Mouse (Mus musculus) brown adipose tissue, adult 24 weeks (tissue): Measurements from ENCODE around the gene G6pc. TPM values are rescaled to one million over a fixed set of nuclear protein-coding genes. Genes with fewer than 3 reads are reported as not detected.
"Not testable (repeated sequence)": the region's sequence is repeated elsewhere in the genome, so short reads cannot be mapped to it uniquely, and the experiment has no call there.

Experiments used
- H3K27ac ChIP-seq: fragments of 200-500 bp; replicated peaks from 2 replicates; pipeline ENCODE4 v1.5.1; 2012; ENCODE audit warnings: low read depth, mild to moderate bottlenecking, low read length
- H3K4me1 ChIP-seq: fragments of 200-500 bp; 2 replicates; pipeline ENCODE4 v1.6.1; 2012; ENCODE audit warnings: low read length, mixed read lengths; ENCODE audit not compliant: control insufficient read depth, insufficient read depth, insufficient read length
- H3K4me3 ChIP-seq: fragments of 200-500 bp; 2 replicates; pipeline ENCODE4 v1.5.1; 2012; ENCODE audit warnings: low read depth, mild to moderate bottlenecking, low read length, moderate library complexity; ENCODE audit not compliant: insufficient read depth
- polyA plus RNA-seq: library from polyadenylated mRNA; stranded (reverse); fragments of >200 nt; gene quantifications from 2 replicates; pipeline ENCODE4 v1.2.4, GENCODE M21; 2012; ENCODE audit not compliant: missing spikeins, insufficient read depth, insufficient read length

Gene G6pc
- polyA plus RNA-seq, 1 experiment = not detected

DNA sequence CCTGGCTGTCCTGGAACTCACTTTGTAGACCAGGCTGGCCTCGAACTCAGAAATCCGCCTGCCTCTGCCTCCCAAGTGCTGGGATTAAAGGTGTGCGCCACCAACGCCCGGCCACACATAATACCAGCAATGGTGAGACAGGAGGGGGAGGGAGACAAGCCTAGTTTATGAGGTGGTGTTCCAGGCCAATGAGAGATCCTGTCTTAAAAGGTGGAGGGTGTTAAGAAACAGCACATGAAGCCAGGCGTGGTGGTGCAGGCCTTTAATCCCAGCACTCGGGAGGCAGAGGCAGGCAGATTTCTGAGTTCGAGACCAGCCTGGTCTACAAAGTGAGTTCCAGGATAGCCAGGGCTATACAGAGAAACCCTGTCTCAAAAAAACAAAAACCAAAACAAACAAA, 10.8 kb downstream of the G6pc start:
- not testable (repeated sequence) for H3K4me1 ChIP-seq, H3K4me3 ChIP-seq
- peak overlapping the region; percentile 92 for H3K27ac ChIP-seq

DNA sequence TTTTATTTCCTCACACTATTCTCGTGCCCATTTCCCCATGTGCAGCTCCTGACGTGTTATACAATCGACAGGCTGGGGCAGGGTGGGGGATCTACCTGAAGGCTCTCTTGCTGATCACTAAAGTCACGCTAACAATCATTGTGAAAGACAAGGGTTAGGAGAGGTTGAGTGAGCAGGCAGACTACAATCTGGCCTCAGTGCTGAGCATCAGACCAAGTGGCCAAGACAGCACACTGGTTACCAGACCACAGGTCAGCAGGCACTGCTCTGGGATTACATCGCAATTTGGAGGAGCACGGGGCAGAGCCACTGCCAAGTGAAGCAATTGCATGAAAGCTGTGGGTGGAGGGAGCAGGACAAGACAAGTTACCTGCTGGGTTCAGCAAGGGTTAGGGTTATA, 11.6 kb downstream of the G6pc start:
- H3K4me3 ChIP-seq = no peak overlapping the region
- H3K4me1 ChIP-seq = peaks cover 2% of the 10 kb centered on the region; the same call in 1 of the 2 replicates
- H3K27ac ChIP-seq = peak overlapping the region; percentile 92

DNA sequence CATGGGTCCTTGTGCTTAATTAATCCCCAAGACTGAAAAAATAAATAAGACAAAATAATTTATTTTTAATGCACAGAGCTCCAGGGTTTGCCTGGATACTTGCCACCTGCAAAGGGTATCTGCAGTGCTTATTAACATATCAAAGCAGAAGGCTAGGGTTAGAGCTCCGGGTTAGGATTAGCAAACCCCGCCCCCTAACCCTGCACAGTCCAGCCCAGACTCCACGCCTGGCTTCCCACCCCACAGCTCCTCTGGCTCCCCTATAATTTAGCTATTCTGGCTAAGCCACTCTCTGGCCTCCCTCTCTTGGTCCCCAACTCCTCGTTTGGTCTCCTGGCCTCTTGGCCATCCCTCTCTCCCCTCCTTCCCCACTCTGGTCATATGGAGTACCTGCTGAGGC, 14.5 kb downstream of the G6pc start:
- Histone ChIP-seq H3K4me1 (peaks cover 3% of the 10 kb centered on the region; the same call in 1 of the 2 replicates), H3K4me3 (no peak overlapping the region), H3K27ac (no peak overlapping the region)

DNA sequence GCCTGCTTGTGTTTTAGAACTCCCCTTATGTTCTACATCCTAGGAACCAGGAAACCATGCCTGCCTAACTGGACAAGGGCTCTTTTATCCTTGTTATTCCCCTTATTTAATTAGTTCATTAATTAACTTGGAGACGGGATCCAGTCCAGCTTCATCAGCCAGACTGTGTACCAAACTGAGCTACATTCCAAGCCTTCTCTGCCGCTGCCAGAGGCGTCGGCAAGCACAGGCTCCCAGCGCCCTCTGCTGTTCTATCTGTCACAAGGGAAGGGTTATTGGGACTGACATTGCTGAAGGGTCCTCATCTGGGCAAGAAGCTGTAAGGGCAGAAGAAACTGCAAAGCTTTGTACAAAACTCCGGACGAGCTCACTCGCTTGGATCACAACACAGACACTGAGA, 27.7 kb downstream of the G6pc start:
- H3K4me1 ChIP-seq = no peaks in the 10 kb centered on the region
- H3K27ac ChIP-seq = no peak overlapping the region
- no peak overlapping the region for H3K4me3 ChIP-seq

DNA sequence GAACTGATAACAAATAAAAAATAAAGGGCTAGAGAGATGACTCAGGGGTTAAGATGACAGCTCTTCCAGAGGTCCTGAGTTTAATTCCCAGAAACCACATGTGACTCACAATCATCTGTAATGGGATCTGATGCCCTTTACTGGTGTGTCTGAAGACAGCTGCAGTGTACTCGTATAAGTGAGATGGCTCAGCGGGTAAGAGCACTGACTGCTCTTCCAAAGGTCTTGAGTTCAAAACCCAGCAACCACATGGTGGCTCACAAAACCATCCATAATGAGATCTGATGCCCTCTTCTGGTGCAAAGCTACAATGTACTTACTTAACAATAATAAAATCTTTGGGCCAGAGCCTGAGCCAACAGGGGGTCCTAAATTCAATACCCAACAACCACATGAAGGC, 47.9 kb downstream of the G6pc start:
- Histone ChIP-seq H3K4me3 (no peak overlapping the region), H3K4me1 (no peaks in the 10 kb centered on the region), H3K27ac (no peak overlapping the region)

DNA sequence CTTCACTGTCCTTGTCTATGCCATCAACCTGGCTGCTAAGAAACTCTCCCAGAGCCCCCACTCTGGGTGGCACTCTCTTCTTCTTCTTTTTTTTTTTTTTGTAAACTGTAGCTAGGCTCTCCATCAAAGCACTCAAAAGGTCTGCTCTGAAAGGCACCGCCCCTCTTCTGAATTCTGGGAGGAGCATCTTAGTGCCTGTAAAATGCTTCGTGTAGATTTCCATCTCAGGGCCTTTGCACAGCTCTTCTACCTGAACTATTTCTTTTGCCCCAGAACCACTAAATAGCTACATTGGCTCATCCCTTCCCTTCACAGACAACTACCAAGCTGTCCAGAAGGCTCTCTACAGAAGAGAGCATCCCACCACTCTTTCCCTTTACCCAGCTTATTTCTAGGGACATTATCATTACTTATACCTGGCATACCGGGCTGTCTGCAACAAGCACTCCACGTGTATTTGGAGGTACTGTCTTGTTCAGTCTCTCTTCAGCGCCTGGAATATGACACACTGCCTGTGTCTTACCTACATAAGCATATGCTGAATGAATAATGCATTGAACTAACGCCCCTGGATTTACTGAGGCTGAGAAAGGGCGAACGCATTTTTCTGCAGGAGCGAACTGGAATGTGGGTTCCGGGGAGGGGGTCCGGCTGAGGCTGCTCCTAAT, 49.2 kb downstream of the G6pc start:
- H3K4me1 ChIP-seq = no peaks in the 10 kb centered on the region
- H3K4me3 ChIP-seq = peak overlapping the region; percentile 97
- H3K27ac ChIP-seq = no peak overlapping the region

DNA sequence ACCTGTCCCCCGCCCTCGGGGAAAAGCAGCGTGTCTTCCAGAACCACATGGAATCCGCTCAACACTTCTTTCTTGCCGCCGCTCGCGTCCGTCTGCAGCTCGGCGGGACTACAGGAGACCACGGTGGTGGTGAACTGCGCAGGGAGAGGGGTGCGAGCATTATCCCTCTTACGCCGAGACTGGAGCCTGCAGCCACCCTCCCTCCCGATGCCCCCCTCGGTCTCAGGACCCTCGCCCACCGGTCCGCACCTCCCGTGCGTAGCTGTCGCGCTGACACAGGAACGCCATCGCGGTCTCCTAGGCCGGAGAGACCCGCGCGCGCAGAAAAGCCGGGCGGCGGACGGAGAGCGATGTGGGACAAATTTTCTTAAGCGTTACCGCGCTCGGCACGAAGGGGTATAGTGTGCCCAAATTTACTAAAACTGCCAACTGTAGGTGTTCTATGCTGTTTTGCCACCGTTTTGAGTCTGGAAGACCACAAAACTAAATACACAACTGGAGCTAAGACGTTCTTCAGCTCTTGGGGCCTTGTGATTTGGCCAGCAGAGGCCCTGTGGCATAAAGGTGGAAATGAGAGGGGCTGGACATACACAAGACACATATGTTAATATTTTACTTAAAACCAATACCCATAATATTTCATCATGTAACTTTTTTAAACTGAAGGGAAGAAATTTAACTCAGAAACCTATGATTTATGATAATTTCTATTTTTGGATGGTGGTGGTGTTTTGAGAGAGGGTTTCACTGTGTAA, 49.9 kb downstream of the G6pc start, which contains the start of gene Aarsd1:
Gene Aarsd1, minus strand, starts transcription at position 515 of the 755 bp plus-strand sequence.
- Histone ChIP-seq H3K27ac (peak within 1 kb of the TSS; percentile 94), H3K4me1 (no peaks in the 10 kb centered on the region), H3K4me3 (peak within 1 kb of the TSS; percentile 97)

DNA sequence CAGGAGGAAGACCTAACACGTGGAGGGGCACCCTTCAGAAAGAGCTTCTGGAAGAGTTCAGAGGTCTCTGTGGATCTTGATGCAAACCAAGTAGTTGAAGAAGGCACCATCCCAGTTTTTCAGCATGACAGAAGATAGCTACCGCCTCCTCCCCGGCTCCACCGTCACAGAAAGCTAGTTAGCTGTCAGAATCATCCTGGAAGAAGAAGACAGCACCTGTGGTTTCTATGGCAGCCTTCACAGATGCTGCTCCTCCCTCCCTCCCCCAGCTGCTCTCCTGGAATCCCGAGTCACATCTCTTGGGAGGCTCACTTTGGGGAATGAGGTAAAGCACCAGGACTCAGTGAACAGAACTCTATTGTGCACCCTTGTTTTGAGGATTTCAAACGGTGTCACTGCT, 51.6 kb downstream of the G6pc start:
- Histone ChIP-seq H3K27ac (no peak overlapping the region), H3K4me1 (peaks cover 1% of the 10 kb centered on the region; the same call in 1 of the 2 replicates), H3K4me3 (no peak overlapping the region)

DNA sequence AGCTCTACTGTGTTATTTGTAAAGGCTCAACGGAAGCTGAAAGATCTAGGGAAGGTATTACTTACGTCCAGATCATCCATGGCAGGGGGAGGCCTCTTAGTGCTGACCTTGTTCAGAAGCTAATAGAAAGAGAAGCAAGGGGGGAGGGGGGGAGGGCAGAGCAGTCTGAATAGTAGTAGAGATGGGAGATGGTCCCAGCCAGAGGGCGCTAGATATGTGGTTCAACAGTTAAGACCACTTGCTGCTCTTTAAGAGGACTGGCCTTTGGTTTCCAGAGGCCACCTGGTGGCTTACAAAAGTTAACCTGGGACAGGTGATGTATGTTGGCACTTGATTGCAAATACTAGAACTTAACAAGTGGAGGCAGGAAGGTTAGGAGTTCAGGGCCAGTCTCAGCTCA, 52.2 kb downstream of the G6pc start:
- H3K4me3 ChIP-seq = no peak overlapping the region
- peaks cover 5% of the 10 kb centered on the region; the same call in 1 of the 2 replicates for H3K4me1 ChIP-seq
- no peak overlapping the region for H3K27ac ChIP-seq

DNA sequence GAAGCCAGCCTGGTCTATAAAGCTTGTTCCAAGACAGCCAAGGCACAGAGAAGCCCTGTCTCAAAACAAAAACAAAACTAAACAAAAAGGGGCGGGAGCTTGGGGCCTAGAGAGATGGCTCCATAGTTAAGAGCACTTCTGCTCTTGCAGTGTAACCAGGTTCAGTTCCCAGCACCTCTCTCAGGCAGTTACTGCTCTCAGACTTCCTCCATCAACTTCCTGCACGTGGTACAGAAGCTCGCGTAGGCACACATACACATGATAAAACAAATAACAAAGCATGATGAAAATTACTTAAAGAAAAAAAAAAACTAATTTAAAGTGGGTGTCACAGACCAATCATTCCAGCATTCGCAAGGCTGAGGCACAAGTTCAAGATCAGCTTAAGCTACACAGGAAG, 52.8 kb downstream of the G6pc start:
- Histone ChIP-seq H3K27ac (no peak overlapping the region), H3K4me1 (peaks cover 5% of the 10 kb centered on the region; the same call in 1 of the 2 replicates), H3K4me3 (no peak overlapping the region)

DNA sequence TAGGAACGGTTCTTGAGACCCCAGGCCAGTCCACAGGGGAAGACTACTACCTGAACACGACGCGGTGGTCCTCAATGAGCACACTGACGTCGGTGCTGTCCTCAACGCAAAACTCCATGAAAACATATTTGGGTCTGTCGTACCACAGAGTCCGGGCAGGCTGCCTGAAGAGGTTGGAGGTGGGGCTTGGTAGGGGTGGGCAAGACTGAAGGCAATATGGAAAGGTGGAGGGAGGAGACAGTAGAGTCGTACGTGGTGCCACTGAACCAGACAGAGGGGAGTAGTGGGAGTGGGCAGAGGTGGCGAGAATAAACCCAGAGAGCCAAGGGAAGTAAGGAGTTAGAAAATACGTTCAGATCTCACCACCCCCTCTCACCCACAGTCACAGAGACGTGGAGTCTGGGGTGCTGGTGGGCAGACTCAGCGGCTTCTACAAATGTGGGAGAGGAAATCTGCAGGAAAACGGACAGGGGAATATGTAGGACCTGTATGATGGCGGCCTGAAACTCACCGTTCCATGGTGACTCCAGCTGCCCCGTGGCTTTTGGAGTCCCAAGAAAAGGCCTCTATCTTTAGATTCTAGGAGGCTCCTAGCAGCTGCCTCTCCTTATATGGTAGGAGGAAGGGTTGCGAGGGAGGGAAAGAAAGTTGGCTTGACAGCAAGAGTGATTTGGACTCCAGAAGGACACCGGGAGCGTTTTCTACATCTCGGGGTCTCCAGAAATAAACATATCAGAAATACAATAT, 56.9 kb downstream of the G6pc start, which contains the start of gene Gm27029:
Gene Gm27029, minus strand, starts transcription at position 692 of the 747 bp plus-strand sequence.
- H3K4me3 ChIP-seq = peak within 1 kb of the TSS; percentile 93
- H3K4me1 ChIP-seq = peaks cover 8% of the 10 kb centered on the region
- peak within 1 kb of the TSS; percentile 73 for H3K27ac ChIP-seq

DNA sequence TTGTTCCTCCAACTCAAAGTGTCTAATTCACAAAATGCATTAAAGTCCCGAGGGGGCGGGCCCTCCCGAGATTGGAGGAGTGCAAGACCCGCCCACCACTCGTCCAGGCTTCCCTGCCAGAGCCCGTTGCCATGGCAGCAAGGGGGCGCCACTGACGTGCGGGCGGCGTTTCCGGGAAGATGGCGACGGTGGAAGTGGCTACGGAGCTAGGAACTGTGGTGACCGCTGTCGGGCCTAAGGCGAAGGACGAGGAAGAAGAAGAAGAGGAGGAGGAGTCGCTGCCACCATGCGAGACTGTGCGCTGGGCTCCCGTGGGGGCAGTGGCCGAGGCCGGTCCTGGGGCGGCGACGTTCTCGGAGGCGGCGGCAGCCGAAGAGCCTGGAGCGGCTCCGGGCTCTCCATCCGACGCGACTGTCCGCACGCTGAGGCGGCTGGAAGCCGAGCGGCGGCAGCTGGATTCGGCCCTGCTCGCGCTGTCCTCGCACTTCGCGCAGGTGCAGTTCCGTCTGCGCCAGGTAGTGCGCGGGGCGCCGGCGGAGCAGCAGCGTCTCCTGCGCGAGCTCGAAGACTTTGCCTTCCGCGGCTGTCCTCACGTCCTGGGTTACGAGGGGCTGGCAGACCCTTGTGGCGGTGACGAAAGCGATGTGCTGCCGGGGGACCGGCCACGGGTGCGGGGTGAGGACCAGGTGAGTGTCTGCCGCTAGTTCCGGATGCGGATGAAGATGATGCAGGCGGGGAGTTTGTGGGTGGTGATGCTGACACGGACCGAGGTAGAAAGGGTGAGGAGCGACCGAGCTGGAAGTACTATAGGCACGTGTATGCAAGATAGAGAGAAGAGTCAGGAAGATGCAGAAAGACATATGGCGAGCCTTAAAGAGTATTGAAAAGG, 57.8 kb downstream of the G6pc start, which contains the start of the genes Rundc1 and Ptges3l:
Gene Rundc1, plus strand, starts transcription at position 161 of the 889 bp plus-strand sequence.
Gene Ptges3l, minus strand, starts transcription at position 409 of the 889 bp plus-strand sequence.
- Histone ChIP-seq H3K27ac (peak within 1 kb of the TSS; percentile 73), H3K4me1 (peaks cover 8% of the 10 kb centered on the region), H3K4me3 (peak within 1 kb of the TSS; percentile 93)

DNA sequence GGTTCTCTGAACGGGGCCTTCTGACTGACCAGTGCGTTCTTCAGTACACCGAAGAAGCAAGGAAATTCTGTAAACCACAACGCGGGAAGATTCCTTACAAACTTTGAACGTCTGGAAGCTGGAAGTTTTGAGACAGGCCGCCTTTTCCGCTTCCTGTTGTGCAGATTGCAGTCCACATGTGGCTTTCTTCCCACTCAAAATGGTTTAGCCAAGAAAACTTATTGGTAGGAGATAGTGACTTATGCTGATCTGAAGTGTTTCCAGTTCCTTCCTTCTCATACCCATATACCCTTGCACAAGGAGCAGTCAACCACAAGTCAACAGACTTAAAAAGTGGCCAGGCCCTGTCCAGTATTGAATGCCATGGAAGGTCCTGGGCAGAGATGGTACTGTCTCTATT, 58.8 kb downstream of the G6pc start:
- H3K4me3 ChIP-seq = peak overlapping the region; percentile 93

More for the DNA sequence above, 58.8 kb downstream of the G6pc start:
- Histone ChIP-seq H3K4me1 (peaks cover 8% of the 10 kb centered on the region), H3K27ac (no peak overlapping the region)
